11 mouse cellular contexts compared by ENCODE assay signal in the genomic region with DNA sequence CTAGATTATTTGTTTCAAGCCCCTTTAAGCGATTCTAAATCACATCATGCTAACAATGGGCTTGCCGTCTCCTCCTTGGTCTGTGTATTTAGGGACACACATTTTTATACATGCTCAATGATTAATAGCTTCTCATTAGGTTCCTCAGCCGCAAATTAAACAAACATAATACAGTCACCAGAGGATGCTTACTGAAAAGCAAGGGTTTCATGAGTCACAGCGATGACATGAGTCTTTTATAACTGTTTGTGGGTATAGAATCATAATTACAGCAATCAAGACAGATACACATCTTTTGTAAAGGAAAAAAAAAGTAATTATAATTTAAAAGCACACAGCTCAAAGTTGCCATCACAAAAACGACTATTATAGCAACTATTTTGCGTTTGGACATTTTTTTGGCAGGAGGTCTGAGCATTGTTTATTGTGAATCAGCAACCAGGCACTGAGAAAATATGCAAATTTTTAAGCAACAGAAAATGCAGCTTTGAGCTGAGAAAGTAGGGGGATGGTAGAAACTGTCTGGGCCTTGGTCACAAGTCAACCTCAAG. TPM values are rescaled to one million over a fixed set of nuclear protein-coding genes. Genes with fewer than 3 reads are reported as not detected.
DNase-seq lines count a peak whose midpoint lies in the region; ATAC-seq and TF ChIP-seq lines count a peak whose summit lies in the region.
"Had no signal": no experiment of that assay in that cellular context is flagged by ENCODE, and none has a peak within 500 bp of the region (broad histone marks: within the 10 kb centered on the region; RNA-seq: fewer than 3 reads in every experiment).

No protein-coding gene starts in this region.

- H3K4me2 ChIP-seq in liver, postnatal 0 days (ENCODE audit: low read depth, low read length) = 0 out of 2 replicates have a peak overlapping the region, but pooled peaks have one; percentile 57
- no peak overlapping the region; the same call in 1 of the 2 replicates for H3K4me2 ChIP-seq in liver, embryonic 11.5 days
- H3K4me2 ChIP-seq in forebrain, postnatal 0 days (ENCODE audit: low read depth) = peak overlapping the region; percentile 29; the same call in 1 of the 2 replicates
- peak overlapping the region; percentile 45 for H3K4me2 ChIP-seq in neural tube, embryonic 13.5 days

- no peaks in the 10 kb centered on the region for H3K9me3 ChIP-seq in liver, postnatal 0 days (ENCODE audit: low read length)
- H3K9me3 ChIP-seq in liver, embryonic 11.5 days (ENCODE audit: control insufficient read depth, low read length) = no peaks in the 10 kb centered on the region
- no peaks in the 10 kb centered on the region for H3K9me3 ChIP-seq in forebrain, postnatal 0 days (ENCODE audit: low read length)
- no peaks in the 10 kb centered on the region for H3K9me3 ChIP-seq in neural tube, embryonic 13.5 days
- H3K9me3 ChIP-seq: heart, embryonic 15.5 days had no signal

- TF ChIP-seq CTCF in liver, postnatal 0 days (IDR thresholded peaks at IDR 0.05; ENCODE audit: low read depth) = no peak
- no peak for TF ChIP-seq CTCF in brain, embryonic 14.5 days (IDR thresholded peaks at IDR 0.05; ENCODE audit: borderline replicate concordance, extremely low read depth, insufficient read depth, insufficient read length)
- no peak for TF ChIP-seq CTCF in forebrain, postnatal 0 days (IDR thresholded peaks at IDR 0.05; ENCODE audit: low read depth)

- no peak for TF ChIP-seq POLR2A in brain, embryonic 14.5 days (IDR thresholded peaks at IDR 0.05; ENCODE audit: borderline replicate concordance, extremely low read depth, insufficient read depth, insufficient read length, poor library complexity, severe bottlenecking)

- no peak overlapping the region for H3K27ac ChIP-seq in liver, postnatal 0 days (ENCODE audit: low read depth)
- no peak overlapping the region for H3K27ac ChIP-seq in liver, embryonic 11.5 days (ENCODE audit: low read depth, low read length)
- H3K27ac ChIP-seq in forebrain, postnatal 0 days (ENCODE audit: low read depth, low read length) = no peak overlapping the region
- H3K27ac ChIP-seq in neural tube, embryonic 13.5 days (replicated peaks) = peak overlapping the region; percentile 71
- H3K27ac ChIP-seq: heart, embryonic 15.5 days had no signal

- no peaks in the 10 kb centered on the region for H3K4me1 ChIP-seq in liver, postnatal 0 days (ENCODE audit: insufficient read depth)
- H3K4me1 ChIP-seq in liver, embryonic 11.5 days (replicated peaks; ENCODE audit: control insufficient read depth, insufficient read depth, low read length) = no peaks in the 10 kb centered on the region
- peaks cover 5% of the 10 kb centered on the region; the same call in 1 of the 2 replicates for H3K4me1 ChIP-seq in forebrain, postnatal 0 days (ENCODE audit: insufficient read depth)
- peaks cover 8% of the 10 kb centered on the region for H3K4me1 ChIP-seq in neural tube, embryonic 13.5 days (replicated peaks)
- H3K4me1 ChIP-seq: heart, embryonic 15.5 days had no signal

- 53% methylated on average over 6 of the region's 6 CpGs for WGBS in liver, postnatal 0 days (ENCODE audit: insufficient replicate concordance)
- WGBS in liver, embryonic 11.5 days = 58% methylated on average over 6 of the region's 6 CpGs
- 8% methylated on average over 6 of the region's 6 CpGs for WGBS in forebrain, postnatal 0 days
- WGBS in neural tube, embryonic 13.5 days = 17% methylated on average over 6 of the region's 6 CpGs

- no peak for DNase-seq in liver, postnatal 0 days
- DNase-seq in liver, embryonic 11.5 days (ENCODE audit: low spot score) = no peak
- DNase-seq in brain, embryonic 14.5 days (ENCODE audit: low read depth) = peak; percentile 83
- DNase-seq in forebrain, postnatal 0 days = peak; percentile 67
- DNase-seq in frontal cortex, postnatal 36 days (ENCODE audit: low spot score in 2 of 2) = no peak
- no peak for DNase-seq in layer of hippocampus, postnatal 36 days
- DNase-seq: lung, postnatal 4 days; right cerebral cortex, postnatal 25 days; thymus, adult 2 months had no signal

- no peak overlapping the region for H3K4me3 ChIP-seq in liver, postnatal 0 days (ENCODE audit: low read depth, low read length)
- no peak overlapping the region for H3K4me3 ChIP-seq in liver, embryonic 11.5 days (ENCODE audit: low read depth, low read length)
- H3K4me3 ChIP-seq in forebrain, postnatal 0 days (ENCODE audit: low read depth, low read length) = no peak overlapping the region
- H3K4me3 ChIP-seq in neural tube, embryonic 13.5 days = no peak overlapping the region
- H3K4me3 ChIP-seq: heart, embryonic 15.5 days had no signal

- H3K9ac ChIP-seq in liver, postnatal 0 days (replicated peaks) = no peak overlapping the region
- H3K9ac ChIP-seq in liver, embryonic 11.5 days (ENCODE audit: low read depth, low read length) = no peak overlapping the region
- H3K9ac ChIP-seq in forebrain, postnatal 0 days = no peak overlapping the region
- H3K9ac ChIP-seq in neural tube, embryonic 13.5 days = no peak overlapping the region
- H3K9ac ChIP-seq: heart, embryonic 15.5 days had no signal

- TF ChIP-seq EP300 in liver, postnatal 0 days (IDR thresholded peaks at IDR 0.05; ENCODE audit: low read depth) = no peak

- H3K36me3 ChIP-seq in liver, postnatal 0 days (replicated peaks; ENCODE audit: insufficient read depth, low read length) = no peaks in the 10 kb centered on the region
- H3K36me3 ChIP-seq in liver, embryonic 11.5 days (ENCODE audit: control insufficient read depth, insufficient read depth, low read length) = no peaks in the 10 kb centered on the region
- no peaks in the 10 kb centered on the region for H3K36me3 ChIP-seq in forebrain, postnatal 0 days (ENCODE audit: insufficient read depth)
- no peaks in the 10 kb centered on the region for H3K36me3 ChIP-seq in neural tube, embryonic 13.5 days
- H3K36me3 ChIP-seq: heart, embryonic 15.5 days had no signal

- no peak for ATAC-seq in liver, postnatal 0 days
- no peak for ATAC-seq in liver, embryonic 11.5 days (replicated peaks; ENCODE audit: low FRiP score)
- ATAC-seq in forebrain, postnatal 0 days = peak; percentile 68
- ATAC-seq in neural tube, embryonic 13.5 days (ENCODE audit: low read depth) = peak; percentile 80; the same call in 1 of the 2 replicates

- H3K27me3 ChIP-seq in liver, postnatal 0 days (ENCODE audit: insufficient read depth, low read length) = no peaks in the 10 kb centered on the region
- H3K27me3 ChIP-seq in liver, embryonic 11.5 days (replicated peaks; ENCODE audit: control insufficient read depth, insufficient read depth, low read length) = no peaks in the 10 kb centered on the region
- no peaks in the 10 kb centered on the region for H3K27me3 ChIP-seq in forebrain, postnatal 0 days (ENCODE audit: insufficient read depth, low read length)
- peaks cover under 1% of the 10 kb centered on the region; the same call in 1 of the 2 replicates for H3K27me3 ChIP-seq in neural tube, embryonic 13.5 days
- H3K27me3 ChIP-seq: heart, embryonic 15.5 days had no signal

RNA-seq across cellular contexts. Expression of a gene that starts 6.5 kb away (rescaled TPM):
- polyA plus RNA-seq in liver, postnatal 0 days (2015; fragmentation: Nextera tagmentation; extraction: Ambion mirVana) = 0.13 and 0.15 TPM in 2 replicates
- polyA plus RNA-seq in liver, embryonic 11.5 days (2014; fragmentation: Nextera tagmentation; extraction: Ambion mirVana) = 7.3 and 9.0 TPM in 2 replicates
- 69.7 and 101 TPM in 2 replicates for polyA plus RNA-seq in brain, embryonic 14.5 days (2012; rRNA removed)
- total RNA-seq in forebrain, postnatal 0 days (2014; rRNA removed) = 210 and 234 TPM in 2 replicates
- polyA plus RNA-seq in forebrain, postnatal 0 days (2015; fragmentation: Nextera tagmentation; extraction: Ambion mirVana) = 147 and 192 TPM in 2 replicates
- polyA plus RNA-seq in neural tube, embryonic 13.5 days (2015; fragmentation: Nextera tagmentation; extraction: Ambion mirVana) = 155 and 156 TPM in 2 replicates
- 100 to 1,000 TPM; 377 to 416 TPM for total RNA-seq in layer of hippocampus, postnatal 36 days (2021)

Comparison
In these comparisons a context has a peak if more than half of its experiments do, and no peak if none do; other contexts are left out.
1. ATAC-seq: peak in forebrain, postnatal 0 days (single experiment) and neural tube, embryonic 13.5 days (single experiment); none in liver, postnatal 0 days (single experiment) and liver, embryonic 11.5 days (single experiment).
2. DNase-seq: peak in brain, embryonic 14.5 days (single experiment) and forebrain, postnatal 0 days (single experiment); none in liver, postnatal 0 days (single experiment), liver, embryonic 11.5 days (single experiment), frontal cortex, postnatal 36 days (0 of 2) and layer of hippocampus, postnatal 36 days (0 of 2).